Mouse (Mus musculus): Measurements from ENCODE around the gene Col5a1.

DNA sequence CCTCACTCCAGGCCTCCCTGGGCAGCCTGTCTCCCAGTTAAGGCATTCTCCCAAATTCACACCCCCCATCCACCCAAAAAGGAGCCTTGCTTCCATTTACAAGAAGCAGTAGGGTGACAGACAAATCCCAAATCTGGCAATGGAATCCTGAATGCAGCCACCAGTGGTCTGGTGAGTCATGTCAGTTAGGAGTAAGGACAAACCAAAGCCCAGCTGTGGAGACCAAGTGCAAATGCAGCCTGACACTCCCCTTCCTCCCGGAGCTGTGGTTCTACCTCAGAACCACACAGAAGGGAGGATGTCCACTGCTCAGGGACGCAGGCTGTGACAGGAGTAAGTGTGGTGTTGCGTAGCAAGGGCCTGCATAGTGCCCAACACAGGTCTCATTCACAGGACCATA lies 11.6 kb upstream of the Col5a1 start:
- TF ChIP-seq CTCF (IDR thresholded peaks at IDR 0.05; ENCODE audit: low read depth) = no peak
- no peak for TF ChIP-seq EP300 (IDR thresholded peaks at IDR 0.05; ENCODE audit: low read depth)
